Mouse (Mus musculus): ENCODE measurements around the gene Ltk. TPM values are rescaled to one million over a fixed set of nuclear protein-coding genes. Genes with fewer than 3 reads are reported as not detected.
A peak's percentile ranks its signal among the peaks of the same experiment; 100 is the strongest.

Ltk gene
- polyA plus RNA-seq, 1 experiment from 2014 or later = 0.61 TPM

DNA sequence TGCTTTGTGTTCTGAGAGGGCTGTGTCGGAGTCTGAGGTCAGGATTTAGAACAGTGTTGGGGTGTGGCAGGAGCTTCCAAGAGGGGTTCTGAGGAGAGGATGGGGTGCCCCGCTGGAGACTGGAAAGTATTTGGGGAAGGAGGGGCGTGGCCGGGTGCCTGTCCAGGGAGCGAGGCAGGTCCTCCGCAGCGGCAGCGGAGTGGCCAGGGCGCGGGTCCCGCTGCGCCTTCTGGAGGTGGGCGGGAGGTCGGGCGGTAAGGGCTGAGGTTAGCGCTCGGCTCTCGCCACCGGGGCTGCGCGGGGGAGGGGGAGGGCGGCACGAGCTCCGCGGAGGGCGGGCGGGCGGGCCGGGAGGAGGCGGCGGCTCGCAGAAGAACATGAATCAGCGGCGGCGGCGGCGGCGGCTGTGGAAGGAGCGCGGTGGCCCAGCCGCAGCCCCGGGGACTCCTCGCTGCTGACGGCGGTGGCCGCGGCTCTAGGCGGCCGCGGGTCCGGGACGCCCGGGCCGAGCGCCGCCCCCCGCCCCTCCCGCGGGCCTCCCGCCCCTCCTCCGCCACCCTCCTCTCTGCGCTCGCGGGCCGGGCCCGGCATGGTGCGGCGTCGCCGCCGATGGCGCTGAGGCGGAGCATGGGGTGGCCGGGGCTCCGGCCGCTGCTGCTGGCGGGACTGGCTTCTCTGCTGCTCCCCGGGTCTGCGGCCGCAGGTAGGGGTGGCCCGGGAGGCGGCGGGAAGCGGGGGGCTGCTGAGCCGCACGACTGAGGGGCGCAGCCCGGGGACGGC, 39.1 kb upstream of the Ltk start:
- H3K27ac ChIP-seq = 0 out of 2 replicates have a peak overlapping the region, but pooled peaks have one; percentile 10
- H3K4me1 ChIP-seq = peaks cover 43% of the 10 kb centered on the region
- peak; percentile 59 for ATAC-seq (ENCODE audit: low FRiP score, low read depth)

DNA sequence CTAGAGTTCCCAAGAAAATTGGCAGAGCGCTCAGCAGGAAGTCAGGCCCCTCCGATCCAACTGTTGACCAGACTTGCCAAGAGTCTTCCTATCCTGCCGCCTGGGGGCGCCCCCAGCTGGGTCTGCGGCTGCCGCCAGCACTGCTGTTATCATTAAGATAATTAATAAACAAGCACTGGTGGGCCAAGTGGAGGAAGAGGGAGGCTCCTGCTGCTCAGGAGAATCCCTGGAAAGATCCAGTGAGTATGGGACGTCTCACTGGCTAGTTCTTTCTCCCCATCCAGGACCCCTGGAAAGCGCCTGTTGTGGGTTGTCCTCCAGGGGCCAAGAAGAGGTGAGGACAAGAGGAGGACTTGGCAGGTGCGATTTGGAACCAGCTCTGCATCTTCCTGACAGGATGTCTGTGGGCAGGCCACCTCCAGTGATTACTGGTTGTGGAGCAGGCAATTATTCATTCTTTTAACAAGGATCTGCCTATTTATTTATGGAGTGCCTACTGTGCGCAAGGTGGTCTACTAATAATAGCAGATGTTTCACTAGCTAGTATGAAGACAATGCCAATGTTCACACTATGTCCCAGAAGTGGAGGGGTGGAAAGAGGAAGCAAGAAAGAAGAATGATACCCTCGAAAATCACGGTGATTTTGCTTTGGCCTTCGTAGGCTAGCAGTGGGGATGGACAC, 38.2 kb upstream of the Ltk start:
- no peak overlapping the region for H3K9ac ChIP-seq
- H3K36me3 ChIP-seq = no peaks in the 10 kb centered on the region
- H3K27ac ChIP-seq = no peak overlapping the region
- no peak for ATAC-seq (ENCODE audit: low FRiP score, low read depth)
- H3K4me1 ChIP-seq = peaks cover 33% of the 10 kb centered on the region
- H3K4me3 ChIP-seq = no peak overlapping the region
- peak overlapping the region; percentile 100 for H3K4me2 ChIP-seq (replicated peaks)
- 12% methylated on average over 13 of the region's 13 CpGs for WGBS
- H3K9me3 ChIP-seq = no peaks in the 10 kb centered on the region
- H3K27me3 ChIP-seq (replicated peaks) = peaks cover 27% of the 10 kb centered on the region

More for the DNA sequence above, 39.1 kb upstream of the Ltk start:
- Histone ChIP-seq H3K4me2 (replicated peaks) (peak overlapping the region; percentile 100), H3K9ac (peak overlapping the region; percentile 93), H3K36me3 (no peaks in the 10 kb centered on the region), H3K4me3 (peak overlapping the region; percentile 91), H3K9me3 (no peaks in the 10 kb centered on the region), H3K27me3 (replicated peaks) (peaks cover 26% of the 10 kb centered on the region)
- under 1% methylated on average over 63 of the region's 89 CpGs for WGBS

GRCm38 (mm10) chr2:119797279-119797783, 37.1 kb upstream of the Ltk start, which contains the start of gene Tyro3:
TSS of gene Tyro3 (plus strand) at chr2:119797733.
- Histone ChIP-seq H3K9ac (no peak within 1 kb of the TSS), H3K36me3 (no peaks in the 10 kb centered on the region), H3K4me1 (peaks cover 23% of the 10 kb centered on the region), H3K27me3 (replicated peaks) (peaks cover 27% of the 10 kb centered on the region), H3K4me3 (no peak within 1 kb of the TSS), H3K4me2 (replicated peaks) (0 out of 2 replicates have a peak within 1 kb of the TSS, but pooled peaks have one; percentile 3), H3K9me3 (no peaks in the 10 kb centered on the region), H3K27ac (no peak within 1 kb of the TSS)
- 63% methylated on average over 5 of the region's 5 CpGs for WGBS
- ATAC-seq (ENCODE audit: low FRiP score, low read depth) = no peak

DNA sequence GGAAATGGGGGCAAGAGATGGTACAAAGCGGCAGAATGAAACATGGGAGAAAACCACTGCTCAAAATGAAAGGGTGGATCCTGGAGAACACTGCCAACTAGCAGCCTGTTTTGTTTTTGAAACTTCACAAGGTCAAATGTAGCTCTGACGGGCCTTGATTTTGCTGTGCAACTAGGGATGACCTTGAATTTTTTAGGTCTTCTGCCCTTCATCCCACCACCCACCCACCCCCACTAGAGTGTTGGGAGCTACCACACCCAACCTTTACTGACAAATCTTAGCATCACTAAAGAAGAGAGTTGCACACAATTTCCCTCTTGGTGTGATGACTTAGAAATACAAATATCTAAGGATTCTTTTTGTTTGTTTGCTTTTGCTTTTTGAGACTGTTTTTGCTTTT, 29.8 kb upstream of the Ltk start:
- no peak for ATAC-seq (ENCODE audit: low FRiP score, low read depth)
- H3K27ac ChIP-seq = no peak overlapping the region
- 88% methylated on average over 2 of the region's 2 CpGs for WGBS

GRCm38 (mm10) chr2:119787206-119787883, 27.1 kb upstream of the Ltk start, which contains the start of gene Rpap1:
TSS of gene Rpap1 (minus strand) at chr2:119787537.
- H3K9ac ChIP-seq = peak within 1 kb of the TSS; percentile 67
- peaks cover 14% of the 10 kb centered on the region for H3K36me3 ChIP-seq
- no peaks in the 10 kb centered on the region for H3K27me3 ChIP-seq (replicated peaks)
- whole genome bisulfite sequencing = under 1% methylated on average over 44 of the region's 44 CpGs
- peak within 1 kb of the TSS; percentile 77 for H3K4me2 ChIP-seq (replicated peaks)
- peak within 1 kb of the TSS; percentile 57 for H3K4me3 ChIP-seq
- peak; percentile 96 for ATAC-seq (ENCODE audit: low FRiP score, low read depth)
- H3K9me3 ChIP-seq = no peaks in the 10 kb centered on the region
- H3K27ac ChIP-seq = peak within 1 kb of the TSS; percentile 67
- peaks cover 8% of the 10 kb centered on the region for H3K4me1 ChIP-seq

More for the DNA sequence above, 29.8 kb upstream of the Ltk start:
- no peaks in the 10 kb centered on the region for H3K9me3 ChIP-seq
- peaks cover 8% of the 10 kb centered on the region for H3K4me1 ChIP-seq
- 0 out of 2 replicates have a peak, but pooled peaks cover 3% of the 10 kb centered on the region for H3K27me3 ChIP-seq (replicated peaks)
- no peak overlapping the region for H3K9ac ChIP-seq
- no peak overlapping the region for H3K4me2 ChIP-seq (replicated peaks)
- no peak overlapping the region for H3K4me3 ChIP-seq
- H3K36me3 ChIP-seq = no peaks in the 10 kb centered on the region

- WGBS = 89% methylated on average over 6 of the region's 6 CpGs
Observed at GRCm38 (mm10) chr2:119767246-119767645, 7.0 kb upstream of the Ltk start.

DNA sequence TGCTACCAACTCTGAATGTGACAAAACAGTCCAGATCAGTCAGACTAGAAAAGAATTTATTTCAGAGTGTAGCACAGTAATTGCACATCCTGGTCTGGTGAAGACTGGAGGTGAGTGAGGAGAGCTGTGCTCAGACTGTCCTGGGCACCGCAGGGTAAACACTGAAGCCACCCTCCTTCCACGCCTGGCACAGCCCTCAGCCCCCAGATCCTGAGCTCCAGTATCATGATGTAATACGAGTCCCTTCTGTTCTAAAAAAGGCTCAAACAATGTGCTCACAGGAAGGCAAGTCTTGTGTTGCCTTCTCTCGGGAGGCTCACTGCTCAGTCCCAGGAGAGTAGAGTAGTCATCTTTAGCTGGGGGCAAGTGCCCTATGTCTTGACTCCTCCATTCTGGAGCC, 3.7 kb upstream of the Ltk start:
- no peaks in the 10 kb centered on the region for H3K9me3 ChIP-seq

More at GRCm38 (mm10) chr2:119767246-119767645, 7.0 kb upstream of the Ltk start:
- Histone ChIP-seq H3K27ac (no peak overlapping the region), H3K9me3 (no peaks in the 10 kb centered on the region), H3K36me3 (peaks cover 72% of the 10 kb centered on the region), H3K9ac (no peak overlapping the region), H3K4me2 (replicated peaks) (no peak overlapping the region), H3K27me3 (replicated peaks) (no peaks in the 10 kb centered on the region), H3K4me1 (no peaks in the 10 kb centered on the region), H3K4me3 (no peak overlapping the region)
- ATAC-seq (ENCODE audit: low FRiP score, low read depth) = no peak

GRCm38 (mm10) chr2:119762276-119762675, 2.0 kb upstream of the Ltk start:
- no peak overlapping the region for H3K4me2 ChIP-seq (replicated peaks)
- no peak for ATAC-seq (ENCODE audit: low FRiP score, low read depth)
- H3K27ac ChIP-seq = no peak overlapping the region
- no peak overlapping the region for H3K9ac ChIP-seq
- 79% methylated on average over 1 of the region's 1 CpGs for WGBS
- no peak overlapping the region for H3K4me3 ChIP-seq
- peaks cover 38% of the 10 kb centered on the region for H3K27me3 ChIP-seq (replicated peaks)
- no peaks in the 10 kb centered on the region for H3K9me3 ChIP-seq
- H3K4me1 ChIP-seq = peaks cover 20% of the 10 kb centered on the region
- peaks cover 28% of the 10 kb centered on the region for H3K36me3 ChIP-seq

More for the DNA sequence above, 3.7 kb upstream of the Ltk start:
- Histone ChIP-seq H3K4me3 (no peak overlapping the region), H3K4me2 (replicated peaks) (no peak overlapping the region), H3K36me3 (peaks cover 39% of the 10 kb centered on the region), H3K27me3 (replicated peaks) (peaks cover 21% of the 10 kb centered on the region), H3K4me1 (peaks cover 3% of the 10 kb centered on the region; the same call in 1 of the 2 replicates), H3K9ac (no peak overlapping the region), H3K27ac (no peak overlapping the region)
- 82% methylated on average over 4 of the region's 4 CpGs for WGBS
- ATAC-seq (ENCODE audit: low FRiP score, low read depth) = no peak

DNA sequence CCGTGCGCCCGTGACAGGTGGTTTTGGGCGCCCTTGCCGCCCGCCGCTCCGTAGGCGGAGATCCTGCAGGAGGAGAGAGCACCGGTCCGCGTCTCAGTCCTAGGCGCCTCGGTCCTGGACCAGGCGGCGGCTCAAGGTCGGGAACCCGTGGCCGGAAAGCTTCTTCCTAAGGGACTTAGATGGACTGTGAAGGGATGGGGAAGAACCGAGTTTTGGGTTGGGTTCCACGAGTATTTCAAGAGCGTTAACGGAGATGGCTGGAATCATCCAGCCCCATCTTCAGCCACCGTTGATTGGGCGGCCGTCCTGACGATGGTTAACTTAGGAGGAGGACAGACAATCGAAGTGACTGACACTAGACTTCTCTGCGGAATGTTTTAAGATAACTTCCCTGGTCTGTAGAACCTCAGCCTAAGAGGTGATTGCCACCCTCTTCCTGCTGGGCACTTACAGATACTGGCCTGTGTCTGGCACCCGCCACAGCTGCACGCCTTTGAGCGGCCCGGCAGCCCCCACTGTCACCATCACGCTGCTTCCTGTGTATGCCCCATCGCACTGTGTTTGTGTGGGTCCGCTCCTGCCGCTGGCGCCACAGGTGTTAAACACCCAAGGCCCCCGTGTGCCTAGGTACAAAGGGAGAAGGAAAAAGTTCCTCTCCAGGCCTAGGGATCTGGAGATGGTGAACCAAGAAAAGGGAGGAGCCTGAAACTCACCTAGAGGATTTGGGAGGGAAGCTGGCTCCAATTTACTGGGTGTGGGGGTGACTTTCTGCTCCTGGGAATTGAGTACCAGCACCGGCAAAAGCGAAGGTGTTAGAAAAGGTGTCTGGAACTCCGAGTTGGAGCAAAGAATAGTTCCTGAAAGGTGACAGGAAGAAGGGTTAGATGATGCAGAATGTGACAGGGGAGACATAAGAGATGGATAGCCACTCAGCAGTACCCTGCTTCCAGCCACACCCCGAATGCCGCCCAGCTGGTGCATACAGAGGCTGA, 1.1 kb downstream of the Ltk start:
- H3K9ac ChIP-seq = no peak overlapping the region
- peak overlapping the region; percentile 100 for H3K4me2 ChIP-seq (replicated peaks)
- H3K36me3 ChIP-seq = peaks cover 7% of the 10 kb centered on the region
- peaks cover 47% of the 10 kb centered on the region for H3K27me3 ChIP-seq (replicated peaks)
- H3K27ac ChIP-seq = no peak overlapping the region
- ATAC-seq (ENCODE audit: low FRiP score, low read depth) = 0 out of 2 replicates have a peak, but pooled peaks have one; percentile 18
- H3K9me3 ChIP-seq = no peaks in the 10 kb centered on the region
- peak overlapping the region; percentile 58 for H3K4me3 ChIP-seq
- 4% methylated on average over 44 of the region's 44 CpGs for whole genome bisulfite sequencing
- H3K4me1 ChIP-seq = peaks cover 20% of the 10 kb centered on the region

GRCm38 (mm10) chr2:119758101-119758843, 2.0 kb downstream of the Ltk start:
- Histone ChIP-seq H3K9ac (peak overlapping the region; percentile 64), H3K27me3 (replicated peaks) (peaks cover 54% of the 10 kb centered on the region), H3K9me3 (no peaks in the 10 kb centered on the region), H3K4me1 (peaks cover 20% of the 10 kb centered on the region), H3K4me2 (replicated peaks) (peak overlapping the region; percentile 100), H3K4me3 (peak overlapping the region; percentile 58), H3K36me3 (no peaks in the 10 kb centered on the region; the same call in 1 of the 2 replicates), H3K27ac (no peak overlapping the region)
- peak; percentile 48 for ATAC-seq (ENCODE audit: low FRiP score, low read depth)
- WGBS = under 1% methylated on average over 77 of the region's 77 CpGs

Data from neural tube, embryonic 12.5 days (tissue).